Mouse (Mus musculus): Measurements from ENCODE around the gene Dusp23.

DNA sequence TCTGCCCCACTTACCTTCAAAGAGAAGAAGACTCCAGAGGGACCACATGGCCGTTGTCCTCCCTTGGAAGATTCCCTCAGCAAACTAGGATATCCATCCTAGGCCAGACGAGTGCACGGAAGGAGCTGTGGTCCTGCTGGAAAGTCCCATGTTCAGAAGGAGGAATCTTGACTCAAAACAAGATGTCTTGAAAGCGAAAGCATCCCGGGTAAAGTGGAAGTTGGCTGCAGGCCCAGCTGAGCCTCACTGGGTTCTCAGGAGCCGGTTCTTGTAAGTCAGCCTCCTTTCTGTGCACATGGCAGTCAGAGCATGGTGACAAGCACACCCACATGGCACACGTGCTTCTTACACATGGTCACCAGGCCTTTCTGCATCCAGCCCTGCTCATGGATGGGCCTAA is 42.4 kb downstream of the Dusp23 start, which contains the start of gene Slamf8:
- no peak for TF ChIP-seq MAX (IDR thresholded peaks at IDR 0.05)
- no peak for TF ChIP-seq CTCF (IDR thresholded peaks at IDR 0.05; ENCODE audit: control insufficient read depth, insufficient read depth, insufficient read length)
- TF ChIP-seq MYOD1 (IDR thresholded peaks at IDR 0.05; ENCODE audit: control insufficient read depth, insufficient read length, low read depth): no peak
- TF ChIP-seq USF1 (IDR thresholded peaks at IDR 0.05; ENCODE audit: low read depth): no peak

Data from C2C12 (cell line).